Mouse (Mus musculus): ENCODE measurements around the gene Zfp541. TPM values are rescaled to one million over a fixed set of nuclear protein-coding genes. Genes with fewer than 3 reads are reported as not detected.

The Zfp541 gene
- polyA plus RNA-seq, 1 experiment, result not detected

- H3K4me1 ChIP-seq (ENCODE audit: control insufficient read depth, insufficient read depth, low read length), result no peaks in the 10 kb centered on the region
- no peaks in the 10 kb centered on the region for H3K27me3 ChIP-seq (ENCODE audit: control insufficient read depth, insufficient read depth, low read length, poor library complexity, severe bottlenecking)
- TF ChIP-seq CTCF (IDR thresholded peaks at IDR 0.05; ENCODE audit: low read depth, low read length) (no peak), EP300 (IDR thresholded peaks at IDR 0.05; ENCODE audit: insufficient read depth, low read depth, low read length) (no peak), POLR2A (IDR thresholded peaks at IDR 0.05; ENCODE audit: insufficient read depth, low read length) (no peak)
These were observed 67.8 kb downstream of the Zfp541 start, which contains the start of gene Slc8a2 for GRCm38 (mm10) chr7:16129421-16129845. Gene Slc8a2 (plus strand): TSS chr7:16129826.

GRCm38 (mm10) chr7:16129846-16130691, 68.5 kb downstream of the Zfp541 start:
- H3K4me3 ChIP-seq (ENCODE audit: low read depth, low read length), result peak overlapping the region; percentile 72
- H3K4me1 ChIP-seq (ENCODE audit: control insufficient read depth, insufficient read depth, low read length), result no peaks in the 10 kb centered on the region
- H3K9me3 ChIP-seq (replicated peaks; ENCODE audit: control insufficient read depth, insufficient read depth, low read length, poor library complexity, severe bottlenecking), result no peaks in the 10 kb centered on the region
- H3K27me3 ChIP-seq (ENCODE audit: control insufficient read depth, insufficient read depth, low read length, poor library complexity, severe bottlenecking), result no peaks in the 10 kb centered on the region
- H3K9ac ChIP-seq (ENCODE audit: low read depth, poor library complexity, severe bottlenecking), result peak overlapping the region; percentile 81
- peak overlapping the region; percentile 62 for H3K27ac ChIP-seq (ENCODE audit: insufficient read depth, low read length)
- TF ChIP-seq POLR2A (IDR thresholded peaks at IDR 0.05; ENCODE audit: insufficient read depth, low read length) (no peak), EP300 (IDR thresholded peaks at IDR 0.05; ENCODE audit: insufficient read depth, low read depth, low read length) (no peak), CTCF (IDR thresholded peaks at IDR 0.05; ENCODE audit: low read depth, low read length) (no peak)
- no peaks in the 10 kb centered on the region for H3K36me3 ChIP-seq (ENCODE audit: control insufficient read depth, insufficient read depth, low read length, poor library complexity, severe bottlenecking)

More at GRCm38 (mm10) chr7:16129421-16129845, 67.8 kb downstream of the Zfp541 start, which contains the start of gene Slc8a2:
- peak within 1 kb of the TSS; percentile 81 for H3K9ac ChIP-seq (ENCODE audit: low read depth, poor library complexity, severe bottlenecking)
- no peaks in the 10 kb centered on the region for H3K36me3 ChIP-seq (ENCODE audit: control insufficient read depth, insufficient read depth, low read length, poor library complexity, severe bottlenecking)
- no peaks in the 10 kb centered on the region for H3K9me3 ChIP-seq (replicated peaks; ENCODE audit: control insufficient read depth, insufficient read depth, low read length, poor library complexity, severe bottlenecking)
- peak within 1 kb of the TSS; percentile 62 for H3K27ac ChIP-seq (ENCODE audit: insufficient read depth, low read length)
- peak within 1 kb of the TSS; percentile 72 for H3K4me3 ChIP-seq (ENCODE audit: low read depth, low read length)

- no peaks in the 10 kb centered on the region for H3K27me3 ChIP-seq (ENCODE audit: control insufficient read depth, insufficient read depth, low read length, poor library complexity, severe bottlenecking)
- peak overlapping the region; percentile 72 for H3K4me3 ChIP-seq (ENCODE audit: low read depth, low read length)
- TF ChIP-seq CTCF (IDR thresholded peaks at IDR 0.05; ENCODE audit: low read depth, low read length) (no peak), POLR2A (IDR thresholded peaks at IDR 0.05; ENCODE audit: insufficient read depth, low read length) (no peak), EP300 (IDR thresholded peaks at IDR 0.05; ENCODE audit: insufficient read depth, low read depth, low read length) (no peak)
- peak overlapping the region; percentile 81 for H3K9ac ChIP-seq (ENCODE audit: low read depth, poor library complexity, severe bottlenecking)
- H3K9me3 ChIP-seq (replicated peaks; ENCODE audit: control insufficient read depth, insufficient read depth, low read length, poor library complexity, severe bottlenecking), result no peaks in the 10 kb centered on the region
- H3K27ac ChIP-seq (ENCODE audit: insufficient read depth, low read length), result no peak overlapping the region
- no peaks in the 10 kb centered on the region for H3K4me1 ChIP-seq (ENCODE audit: control insufficient read depth, insufficient read depth, low read length)
- H3K36me3 ChIP-seq (ENCODE audit: control insufficient read depth, insufficient read depth, low read length, poor library complexity, severe bottlenecking), result no peaks in the 10 kb centered on the region
These were observed 69.5 kb downstream of the Zfp541 start for GRCm38 (mm10) chr7:16130956-16131634.

- Histone ChIP-seq H3K27me3 (ENCODE audit: control insufficient read depth, insufficient read depth, low read length, poor library complexity, severe bottlenecking) (no peaks in the 10 kb centered on the region), H3K9me3 (replicated peaks; ENCODE audit: control insufficient read depth, insufficient read depth, low read length, poor library complexity, severe bottlenecking) (no peaks in the 10 kb centered on the region), H3K27ac (ENCODE audit: insufficient read depth, low read length) (no peak overlapping the region), H3K4me1 (ENCODE audit: control insufficient read depth, insufficient read depth, low read length) (no peaks in the 10 kb centered on the region), H3K9ac (ENCODE audit: low read depth, poor library complexity, severe bottlenecking) (no peak overlapping the region), H3K4me3 (ENCODE audit: low read depth, low read length) (no peak overlapping the region), H3K36me3 (ENCODE audit: control insufficient read depth, insufficient read depth, low read length, poor library complexity, severe bottlenecking) (no peaks in the 10 kb centered on the region)
- TF ChIP-seq EP300 (IDR thresholded peaks at IDR 0.05; ENCODE audit: insufficient read depth, low read depth, low read length) (no peak), POLR2A (IDR thresholded peaks at IDR 0.05; ENCODE audit: insufficient read depth, low read length) (no peak), CTCF (IDR thresholded peaks at IDR 0.05; ENCODE audit: low read depth, low read length) (no peak)
These were observed 70.6 kb downstream of the Zfp541 start for GRCm38 (mm10) chr7:16132161-16132581.

- Histone ChIP-seq H3K27me3 (ENCODE audit: control insufficient read depth, insufficient read depth, low read length, poor library complexity, severe bottlenecking) (no peaks in the 10 kb centered on the region), H3K4me3 (ENCODE audit: low read depth, low read length) (no peak overlapping the region), H3K4me1 (ENCODE audit: control insufficient read depth, insufficient read depth, low read length) (no peaks in the 10 kb centered on the region), H3K9ac (ENCODE audit: low read depth, poor library complexity, severe bottlenecking) (no peak overlapping the region), H3K36me3 (ENCODE audit: control insufficient read depth, insufficient read depth, low read length, poor library complexity, severe bottlenecking) (no peaks in the 10 kb centered on the region), H3K27ac (ENCODE audit: insufficient read depth, low read length) (no peak overlapping the region), H3K9me3 (replicated peaks; ENCODE audit: control insufficient read depth, insufficient read depth, low read length, poor library complexity, severe bottlenecking) (no peaks in the 10 kb centered on the region)
- TF ChIP-seq EP300 (IDR thresholded peaks at IDR 0.05; ENCODE audit: insufficient read depth, low read depth, low read length) (no peak), CTCF (IDR thresholded peaks at IDR 0.05; ENCODE audit: low read depth, low read length) (no peak), POLR2A (IDR thresholded peaks at IDR 0.05; ENCODE audit: insufficient read depth, low read length) (no peak)
These were observed 71.3 kb downstream of the Zfp541 start for GRCm38 (mm10) chr7:16132926-16133325.

Measured in ES-Bruce4 (cell line).